Mouse (Mus musculus) gastrocnemius, postnatal 10 days (tissue): ENCODE measurements around the gene Pcsk5. TPM values are rescaled to one million over a fixed set of nuclear protein-coding genes. Genes with fewer than 3 reads are reported as not detected.

ENCODE experiments used
- DNase-seq: peaks from one replicate; pipeline ENCODE4 v3.0.0; 2021; ENCODE audit warnings: mixed read lengths
- total RNA-seq, 2 experiments: library from RNA; stranded (reverse); gene quantifications; 2 replicates each; pipeline ENCODE4 v1.2.3; 2021

Gene Pcsk5
- total RNA-seq, 2 experiments from 2014 or later, result 8.5 to 10.9 TPM

GRCm38 (mm10) chr19:17741465-17741864 lies 96.0 kb downstream of the Pcsk5 start:
- DNase-seq, result no peak

- DNase-seq, result no peak
Observed at GRCm38 (mm10) chr19:17732676-17733277, 104.7 kb downstream of the Pcsk5 start.

- DNase-seq, result no peak
Observed at GRCm38 (mm10) chr19:17717066-17717465, 120.4 kb downstream of the Pcsk5 start.

GRCm38 (mm10) chr19:17715281-17715955 lies 122.0 kb downstream of the Pcsk5 start:
- DNase-seq, result no peak

- DNase-seq, result no peak
Observed at GRCm38 (mm10) chr19:17691626-17692025, 145.8 kb downstream of the Pcsk5 start.

GRCm38 (mm10) chr19:17678371-17678770 lies 159.1 kb downstream of the Pcsk5 start:
- no peak for DNase-seq

GRCm38 (mm10) chr19:17662676-17663075 lies 174.8 kb downstream of the Pcsk5 start:
- no peak for DNase-seq

- DNase-seq, result no peak
Observed at GRCm38 (mm10) chr19:17662271-17662670, 175.2 kb downstream of the Pcsk5 start.

- no peak for DNase-seq
Observed at GRCm38 (mm10) chr19:17659321-17659720, 178.1 kb downstream of the Pcsk5 start.

GRCm38 (mm10) chr19:17650831-17651502 lies 186.5 kb downstream of the Pcsk5 start:
- DNase-seq, result no peak

- no peak for DNase-seq
Observed at GRCm38 (mm10) chr19:17649967-17650366, 187.5 kb downstream of the Pcsk5 start.

GRCm38 (mm10) chr19:17643128-17643797 lies 194.2 kb downstream of the Pcsk5 start:
- no peak for DNase-seq

- DNase-seq, result no peak
Observed at GRCm38 (mm10) chr19:17635984-17636383, 201.4 kb downstream of the Pcsk5 start.

- DNase-seq, result no peak
Observed at GRCm38 (mm10) chr19:17615646-17616045, 221.8 kb downstream of the Pcsk5 start.

GRCm38 (mm10) chr19:17606510-17606909 lies 230.9 kb downstream of the Pcsk5 start:
- no peak for DNase-seq

GRCm38 (mm10) chr19:17606093-17606492 lies 231.3 kb downstream of the Pcsk5 start:
- DNase-seq, result no peak

- no peak for DNase-seq
Observed at GRCm38 (mm10) chr19:17603322-17603721, 234.1 kb downstream of the Pcsk5 start.

- no peak for DNase-seq
Observed at GRCm38 (mm10) chr19:17600347-17600746, 237.1 kb downstream of the Pcsk5 start.

- DNase-seq, result no peak
Observed at GRCm38 (mm10) chr19:17592790-17593189, 244.6 kb downstream of the Pcsk5 start.

GRCm38 (mm10) chr19:17591335-17591734 lies 246.1 kb downstream of the Pcsk5 start:
- DNase-seq, result peak; percentile 23

- no peak for DNase-seq
Observed at GRCm38 (mm10) chr19:17590314-17590713, 247.1 kb downstream of the Pcsk5 start.

GRCm38 (mm10) chr19:17577412-17577811 lies 260.0 kb downstream of the Pcsk5 start:
- DNase-seq, result no peak

- no peak for DNase-seq
Observed at GRCm38 (mm10) chr19:17574564-17574963, 262.9 kb downstream of the Pcsk5 start.
